Mouse (Mus musculus) heart, adult 2 months (tissue): ENCODE measurements around the gene Klhdc8b. TPM values are rescaled to one million over a fixed set of nuclear protein-coding genes. Genes with fewer than 3 reads are reported as not detected.

Experiments
- DNase-seq, 2 experiments: peaks; one replicate each; pipeline ENCODE4 v3.0.0; 2021
- H3K27ac ChIP-seq: fragments of 200-600 bp; 2 replicates; pipeline ENCODE4 v1.8.1; 2022
- H3K27me3 ChIP-seq: fragments of 200-500 bp; 2 replicates; pipeline ENCODE4 v1.6.1; 2012; ENCODE audit warnings: mild to moderate bottlenecking, low read length, inconsistent platforms, mixed read lengths; ENCODE audit not compliant: control insufficient read depth, insufficient read depth
- H3K36me3 ChIP-seq: fragments of 200-500 bp; 2 replicates; pipeline ENCODE4 v1.6.1; 2012; ENCODE audit warnings: low read length, inconsistent platforms; ENCODE audit not compliant: control insufficient read depth, insufficient read depth
- H3K4me1 ChIP-seq: fragments of 200-500 bp; 2 replicates; pipeline ENCODE4 v1.6.1; 2011; ENCODE audit warnings: low read length; ENCODE audit not compliant: control insufficient read depth, insufficient read depth
- H3K4me3 ChIP-seq: fragments of 200-600 bp; 2 replicates; pipeline ENCODE4 v1.8.1; 2022
- H3K79me2 ChIP-seq: fragments of 200-500 bp; replicated peaks from 2 replicates; pipeline ENCODE4 v1.6.1; 2012; ENCODE audit warnings: mild to moderate bottlenecking, inconsistent platforms, low read length, moderate library complexity, mixed read lengths; ENCODE audit not compliant: control insufficient read depth, insufficient read depth
- H3K9ac ChIP-seq: fragments of 200-500 bp; 2 replicates; pipeline ENCODE4 v1.6.1; 2012; ENCODE audit warnings: low read depth, mild to moderate bottlenecking, control low read depth, inconsistent platforms, low read length, mixed read lengths
- CTCF ChIP-seq: fragments of 200-600 bp; IDR thresholded peaks from 2 replicates; pipeline ENCODE4 v1.8.1; 2022; ENCODE audit warnings: antibody characterized with exemption, mild to moderate bottlenecking, moderate library complexity
- EP300 ChIP-seq: fragments of 200-500 bp; IDR thresholded peaks from 2 replicates; pipeline ENCODE4 v1.6.1; 2011; ENCODE audit warnings: low read depth, low read length, control low read depth; ENCODE audit not compliant: insufficient read depth
- POLR2A ChIP-seq: fragments of 200-500 bp; IDR thresholded peaks from 2 replicates; pipeline ENCODE4 v1.6.1; 2011; ENCODE audit warnings: mild to moderate bottlenecking, low read depth, low read length, control low read depth; ENCODE audit not compliant: insufficient read depth
- WGBS: fragments of 180-500 bp; shearing (Covaris S2); methylation state at CpG from one replicate; pipeline ENCODE4 v1.1.7; 2018; 5-methylcytosine and 5-hydroxymethylcytosine counted together
- intact Hi-C: fragments of 180-260 bp; cut with DNase I; formaldehyde crosslinking; loops from one replicate; pipeline ENCODE4 v1.15.1; 2025
- polyA plus RNA-seq: library from polyadenylated mRNA; depleted of rRNA; stranded (reverse); fragments of >200 nt; gene quantifications from 2 replicates; pipeline ENCODE4 v1.2.3, GENCODE M21; 2012
- total RNA-seq, 2 experiments: library from RNA; stranded (reverse); gene quantifications; 2 replicates each; pipeline ENCODE4 v1.2.3; 2021

The Klhdc8b gene
- total and polyA plus RNA-seq, 3 experiments = 4.9 to 21.5 (median 5.8) TPM

DNA sequence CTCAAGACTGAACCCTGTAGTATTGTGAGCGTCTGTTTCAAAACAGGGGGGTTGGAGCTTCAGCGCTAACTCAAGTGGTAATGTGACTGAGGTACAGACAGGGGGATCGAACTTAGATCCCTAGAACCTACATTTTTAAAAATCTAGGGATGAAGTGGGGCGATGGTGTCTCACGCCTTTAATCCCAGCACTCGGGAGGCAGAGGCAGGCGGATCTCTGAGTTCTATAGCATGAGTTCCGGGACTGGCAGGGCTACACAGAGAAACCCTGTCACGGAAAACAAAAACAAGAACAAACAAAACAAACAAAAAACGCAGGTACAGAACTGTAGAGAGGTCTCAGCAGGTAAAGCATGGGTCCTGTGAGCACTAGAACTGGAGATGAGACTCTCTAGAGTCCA lies 4.4 kb downstream of the Klhdc8b start:
- intact Hi-C loops = no loop called here
- no peaks in the 10 kb centered on the region for H3K79me2 ChIP-seq
- no peak overlapping the region for H3K4me3 ChIP-seq
- H3K9ac ChIP-seq = no peak overlapping the region
- WGBS = 87% methylated on average over 10 of the region's 10 CpGs
- no peaks in the 10 kb centered on the region for H3K27me3 ChIP-seq
- no peak overlapping the region for H3K27ac ChIP-seq
- no peak for DNase-seq
- peaks cover 6% of the 10 kb centered on the region for H3K4me1 ChIP-seq
- no peaks in the 10 kb centered on the region for H3K36me3 ChIP-seq
- no peak for TF ChIP-seq POLR2A
- TF ChIP-seq EP300 = no peak
- TF ChIP-seq CTCF = no peak

DNA sequence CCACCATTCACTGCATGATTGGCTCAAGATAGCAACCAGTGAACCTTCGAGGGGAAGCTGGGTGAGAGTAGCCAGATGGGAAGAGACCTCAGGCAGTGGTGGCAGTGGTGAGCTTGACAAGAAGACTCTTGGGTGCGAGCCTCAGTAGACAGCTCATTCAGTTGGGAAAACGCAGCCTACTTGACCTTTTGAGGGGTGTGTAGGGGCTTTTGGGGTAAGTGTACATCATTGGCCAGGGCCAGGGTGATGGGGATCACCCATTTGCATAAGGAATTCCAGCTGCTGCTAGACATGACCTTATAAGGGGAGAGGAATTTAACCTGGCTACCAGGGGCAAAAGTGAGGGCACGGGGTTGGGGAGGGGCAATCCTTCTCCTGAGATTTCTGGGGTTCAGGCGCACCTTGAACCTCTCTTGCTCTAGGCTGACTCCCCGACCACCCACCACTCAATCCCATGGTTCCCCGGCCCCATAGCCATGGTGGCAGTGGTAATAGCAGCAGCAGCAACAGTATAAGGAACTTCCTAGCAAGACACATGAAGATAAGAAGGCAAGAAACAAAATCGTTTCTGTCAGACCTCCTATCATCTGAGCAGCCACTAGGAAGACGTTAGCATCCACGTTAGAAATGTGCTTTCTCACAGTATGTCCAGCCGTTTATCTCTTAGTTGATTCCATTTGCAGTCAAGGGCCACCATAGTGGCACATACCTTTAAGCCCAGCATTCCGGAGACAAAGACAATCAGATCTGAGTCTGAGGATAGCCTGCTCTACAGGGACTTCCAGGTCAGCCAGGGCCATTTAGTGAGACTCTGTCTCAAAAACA lies 5.4 kb downstream of the Klhdc8b start:
- Histone ChIP-seq H3K9ac (no peak overlapping the region), H3K27ac (no peak overlapping the region), H3K4me1 (no peaks in the 10 kb centered on the region), H3K36me3 (no peaks in the 10 kb centered on the region), H3K4me3 (no peak overlapping the region), H3K79me2 (no peaks in the 10 kb centered on the region), H3K27me3 (no peaks in the 10 kb centered on the region)
- DNase-seq = no peak
- TF ChIP-seq EP300 (no peak), CTCF (no peak), POLR2A (no peak)
- intact Hi-C loops = no loop called here
- WGBS = 62% methylated on average over 12 of the region's 12 CpGs

DNA sequence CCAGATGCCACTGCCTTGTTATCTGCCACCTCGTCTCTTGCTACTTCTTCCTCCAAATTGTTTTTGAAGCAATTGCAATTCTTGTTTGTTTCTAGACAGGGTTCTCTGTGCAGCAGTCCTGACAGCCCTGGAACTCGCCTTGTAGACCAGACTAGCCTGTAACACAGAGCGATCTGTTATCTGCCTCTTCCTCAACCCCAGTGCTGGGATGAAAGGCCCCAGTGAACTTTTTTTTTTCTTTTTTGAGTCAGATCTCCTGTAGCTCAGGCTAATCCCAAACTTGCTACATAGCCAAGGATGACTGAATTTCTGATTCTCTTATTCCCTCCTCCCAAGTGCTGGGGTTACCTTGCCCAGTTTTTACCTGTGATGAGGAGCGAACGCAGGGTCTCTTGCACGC lies 7.0 kb downstream of the Klhdc8b start:
- no peak overlapping the region for H3K9ac ChIP-seq
- H3K4me3 ChIP-seq = no peak overlapping the region
- H3K36me3 ChIP-seq = no peaks in the 10 kb centered on the region
- no peak for TF ChIP-seq EP300
- H3K27me3 ChIP-seq = no peaks in the 10 kb centered on the region
- DNase-seq = no peak
- H3K27ac ChIP-seq = no peak overlapping the region
- 0 out of 2 replicates have a peak, but pooled peaks cover 2% of the 10 kb centered on the region for H3K4me1 ChIP-seq
- intact Hi-C loops = loop anchor here (5.0 kb wide), 2 partner anchors 38 to 72 kb away; partner anchors contain the start of gene Usp19
- WGBS = 86% methylated on average over 6 of the region's 6 CpGs
- H3K79me2 ChIP-seq = no peaks in the 10 kb centered on the region

DNA sequence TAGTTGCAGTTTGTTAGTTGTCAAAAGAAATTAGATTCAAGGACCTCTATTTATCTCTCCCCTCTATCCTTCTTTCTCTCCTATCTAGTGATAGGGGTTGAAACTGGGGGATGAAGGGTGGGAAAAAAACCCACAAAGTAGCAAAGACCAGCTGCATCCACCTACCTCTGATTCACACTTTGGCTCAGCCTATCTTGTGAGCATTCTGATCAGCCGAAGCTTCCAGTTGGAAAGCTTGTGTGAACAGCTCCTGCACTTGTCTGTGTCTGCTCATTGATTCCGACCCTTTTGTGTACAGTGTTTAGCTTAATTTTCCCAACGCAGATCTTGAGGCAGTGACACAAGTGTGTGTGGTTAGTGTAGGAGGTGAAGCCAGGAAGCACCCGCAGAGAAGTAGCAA lies 7.9 kb downstream of the Klhdc8b start:
- DNase-seq = no peak
- 63% methylated on average over 4 of the region's 4 CpGs for WGBS
- Histone ChIP-seq H3K36me3 (no peaks in the 10 kb centered on the region), H3K4me3 (no peak overlapping the region), H3K27me3 (no peaks in the 10 kb centered on the region), H3K9ac (no peak overlapping the region), H3K4me1 (0 out of 2 replicates have a peak, but pooled peaks cover 2% of the 10 kb centered on the region), H3K79me2 (no peaks in the 10 kb centered on the region), H3K27ac (no peak overlapping the region)
- intact Hi-C loops = loop anchor here (5.0 kb wide), 2 partner anchors 39 to 71 kb away; partner anchors contain the start of gene Usp19
- TF ChIP-seq EP300 (no peak), CTCF (no peak), POLR2A (no peak)

DNA sequence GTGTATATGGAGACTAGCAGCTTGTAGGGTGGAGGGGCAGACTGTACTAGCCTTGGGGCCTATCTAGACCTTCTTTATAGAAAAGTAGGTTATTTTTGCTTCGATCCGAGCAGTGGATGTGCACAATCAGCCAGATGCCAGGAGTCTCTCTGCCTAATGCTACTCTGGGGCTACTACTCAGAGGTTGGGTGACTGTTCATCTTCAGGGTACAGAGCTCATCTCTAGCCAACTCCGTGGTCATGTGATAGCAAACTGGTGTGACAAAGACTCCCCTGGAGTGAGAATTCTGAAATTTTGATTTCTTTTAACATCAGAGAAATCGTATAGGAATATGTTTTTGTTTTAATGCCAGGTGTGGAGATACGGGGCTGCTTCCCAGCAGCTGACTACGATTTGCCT lies 8.5 kb downstream of the Klhdc8b start:
- 44% methylated on average over 6 of the region's 6 CpGs for whole genome bisulfite sequencing
- TF ChIP-seq CTCF (no peak), EP300 (no peak), POLR2A (no peak)
- Histone ChIP-seq H3K27ac (peak overlapping the region; percentile 43; the same call in 1 of the 2 replicates), H3K36me3 (no peaks in the 10 kb centered on the region), H3K9ac (no peak overlapping the region), H3K4me1 (0 out of 2 replicates have a peak, but pooled peaks cover 2% of the 10 kb centered on the region), H3K4me3 (peak overlapping the region; percentile 67; the same call in 1 of the 2 replicates), H3K27me3 (no peaks in the 10 kb centered on the region), H3K79me2 (no peaks in the 10 kb centered on the region)
- intact Hi-C loops = loop anchor here (5.0 kb wide), 2 partner anchors 39 to 71 kb away; partner anchors contain the start of gene Usp19
- no peak for DNase-seq

DNA sequence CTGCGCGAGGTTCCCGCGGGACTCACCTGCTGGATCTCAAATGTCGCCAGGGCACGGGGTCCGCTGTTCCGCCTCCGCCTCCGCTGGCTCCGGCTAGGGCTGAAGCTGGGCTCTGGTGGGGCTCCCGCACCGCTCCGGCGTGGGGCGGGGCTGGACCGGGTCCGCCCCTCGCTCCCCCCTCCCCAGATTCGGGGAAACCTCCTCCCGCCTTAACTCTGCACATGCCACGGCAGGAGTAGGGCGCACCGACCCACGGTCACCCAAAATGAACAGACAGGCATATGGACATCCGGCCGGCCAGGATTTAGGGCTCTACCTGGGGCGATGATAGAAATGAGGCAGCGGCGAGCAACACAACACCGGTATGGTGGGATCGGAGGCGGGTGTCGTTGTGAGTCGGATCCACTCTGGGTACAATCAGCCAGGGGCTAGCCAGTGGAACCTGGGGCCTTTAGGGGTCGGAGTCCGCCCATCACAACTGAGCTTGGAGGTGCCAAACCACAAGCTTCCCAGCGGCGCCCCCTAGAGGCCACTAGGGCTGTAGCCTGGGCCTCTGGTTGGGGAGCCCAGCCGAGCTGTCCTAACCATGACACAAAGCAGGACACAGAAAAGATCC lies 9.0 kb downstream of the Klhdc8b start:
- peak overlapping the region; percentile 67 for H3K4me3 ChIP-seq
- H3K4me1 ChIP-seq = 0 out of 2 replicates have a peak, but pooled peaks cover 2% of the 10 kb centered on the region
- peak overlapping the region; percentile 53 for H3K9ac ChIP-seq
- peak overlapping the region; percentile 43 for H3K27ac ChIP-seq
- TF ChIP-seq POLR2A (no peak), CTCF (peak; percentile 100)
- intact Hi-C loops = loop anchor here (5.0 kb wide), 2 partner anchors 40 to 70 kb away; partner anchors contain the start of gene Usp19
- no peaks in the 10 kb centered on the region for H3K79me2 ChIP-seq
- no peaks in the 10 kb centered on the region for H3K36me3 ChIP-seq
- peak; percentile 85 to 90 for DNase-seq
- no peaks in the 10 kb centered on the region for H3K27me3 ChIP-seq
- 1% methylated on average over 40 of the region's 40 CpGs for WGBS
